ENCODE assay signal across 16 mouse cellular contexts in genomic region chr14:94912326-94912725, GRCm38 (mm10).
"Had no signal": no experiment of that assay in that cellular context is flagged by ENCODE, and none has a peak within 500 bp of the region (broad histone marks: within the 10 kb centered on the region; RNA-seq: fewer than 3 reads in every experiment).

No protein-coding gene starts in this region.

- H3K4me2 ChIP-seq: limb, embryonic 13.5 days; midbrain, embryonic 13.5 days; neural tube, embryonic 15.5 days had no signal

- H3K4me1 ChIP-seq: limb, embryonic 13.5 days; midbrain, embryonic 13.5 days; neural tube, embryonic 15.5 days had no signal

- H3K27ac ChIP-seq: layer of hippocampus, adult 2 months; limb, embryonic 13.5 days; liver, embryonic 14.5 days; midbrain, embryonic 13.5 days; neural tube, embryonic 15.5 days; stomach, postnatal 0 days had no signal

- H3K27me3 ChIP-seq: limb, embryonic 13.5 days; midbrain, embryonic 13.5 days; neural tube, embryonic 15.5 days had no signal

- H3K36me3 ChIP-seq: limb, embryonic 13.5 days; midbrain, embryonic 13.5 days; neural tube, embryonic 15.5 days had no signal

- DNase-seq: kidney, postnatal 10 days; kidney, postnatal 4 days; left cerebral cortex, postnatal 4 days; lung, adult 2 months; lung, postnatal 14 days; right cerebral cortex, adult 18-20 months; right cerebral cortex, postnatal 25 days; thymus, adult 18-20 months; thymus, postnatal 14 days had no signal

- H3K4me3 ChIP-seq: layer of hippocampus, adult 2 months; limb, embryonic 13.5 days; midbrain, embryonic 13.5 days; myocyte; neural tube, embryonic 15.5 days had no signal

- ATAC-seq: midbrain, embryonic 13.5 days had no signal

- H3K9ac ChIP-seq: limb, embryonic 13.5 days; liver, embryonic 14.5 days; midbrain, embryonic 13.5 days; neural tube, embryonic 15.5 days had no signal

- H3K9me3 ChIP-seq: limb, embryonic 13.5 days; midbrain, embryonic 13.5 days; neural tube, embryonic 15.5 days had no signal
